Mouse (Mus musculus): ENCODE results near the gene Rassf4.

GRCm38 (mm10) chr6:116670144-116670543 is 3.6 kb downstream of the Rassf4 start:
- TF ChIP-seq GATA1 (IDR thresholded peaks at IDR 0.05; ENCODE audit: borderline replicate concordance, low read length) (no peak), FLI1 (IDR thresholded peaks at IDR 0.05; ENCODE audit: low read length) (no peak)
